Mouse (Mus musculus): ENCODE measurements around the gene Agfg1. TPM values are rescaled to one million over a fixed set of nuclear protein-coding genes. Genes with fewer than 3 reads are reported as not detected.
"Not testable (repeated sequence)": the region's sequence is repeated elsewhere in the genome, so short reads cannot be mapped to it uniquely, and the experiment has no call there.

The Agfg1 gene
- polyA plus RNA-seq, 1 experiment, result 26.9 TPM

DNA sequence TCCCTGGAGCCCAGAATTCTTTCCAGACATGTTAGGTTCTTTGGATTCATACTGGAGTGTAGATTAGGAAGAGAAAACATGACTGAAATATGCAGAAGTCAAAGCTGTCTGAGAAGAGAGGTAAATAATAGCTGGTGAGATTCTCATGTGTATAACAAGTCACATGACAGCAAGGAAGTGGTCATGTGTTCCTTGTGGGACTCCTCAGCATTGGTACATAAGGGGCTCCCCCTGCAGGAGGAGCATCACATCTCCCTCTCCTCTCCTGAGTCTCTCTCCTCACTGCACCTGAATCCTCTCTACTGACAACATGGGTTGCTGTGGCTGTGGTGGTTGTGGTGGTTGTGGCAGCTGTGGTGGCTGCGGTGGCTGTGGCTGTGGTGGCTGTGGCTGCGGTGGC, 106.7 kb downstream of the Agfg1 start:
- not testable (repeated sequence) for H3K79me3 ChIP-seq (ENCODE audit: low read depth); H3K79me2 ChIP-seq (ENCODE audit: control insufficient read depth, insufficient read depth); H3K27me3 ChIP-seq (ENCODE audit: control insufficient read depth, insufficient read depth, insufficient read length); H3K36me3 ChIP-seq (ENCODE audit: control insufficient read depth, insufficient read depth); H3K4me3 ChIP-seq (ENCODE audit: insufficient read depth, poor library complexity, severe bottlenecking); H3ac ChIP-seq (ENCODE audit: control insufficient read depth, insufficient read length, low read depth)

DNA sequence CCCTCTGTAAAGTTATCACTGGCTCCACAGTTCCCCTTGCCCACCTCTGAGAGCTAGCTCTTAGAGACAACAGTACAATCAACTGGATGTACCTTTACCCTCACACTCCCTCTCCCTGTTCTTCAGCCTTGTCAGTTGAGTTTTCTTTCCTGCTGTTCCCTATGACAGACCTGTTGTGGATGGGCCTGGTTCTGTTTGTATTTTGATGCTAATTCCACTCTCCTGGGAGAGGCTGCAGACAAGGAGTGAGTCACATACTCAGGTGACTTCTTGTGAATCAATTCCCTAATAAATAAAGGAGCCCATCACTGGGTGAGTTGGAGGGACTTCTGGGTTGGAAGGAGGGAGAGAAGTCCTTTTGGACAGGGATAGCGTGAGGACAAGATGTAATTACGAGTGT, 109.3 kb downstream of the Agfg1 start:
- no peak for TF ChIP-seq MYOG (IDR thresholded peaks at IDR 0.05; ENCODE audit: control insufficient read depth, extremely low read depth, insufficient read length)
- TF ChIP-seq MAX (IDR thresholded peaks at IDR 0.05), result no peak
- TF ChIP-seq CTCF (IDR thresholded peaks at IDR 0.05; ENCODE audit: control insufficient read depth, insufficient read depth, insufficient read length), result no peak
- Histone ChIP-seq H3K36me3 (ENCODE audit: control insufficient read depth, insufficient read depth) (no peaks in the 10 kb centered on the region), H3K4me3 (ENCODE audit: insufficient read depth, poor library complexity, severe bottlenecking) (no peak overlapping the region), H3ac (ENCODE audit: control insufficient read depth, insufficient read length, low read depth) (no peak overlapping the region), H3K79me2 (ENCODE audit: control insufficient read depth, insufficient read depth) (no peaks in the 10 kb centered on the region), H3K27me3 (ENCODE audit: control insufficient read depth, insufficient read depth, insufficient read length) (no peaks in the 10 kb centered on the region), H3K79me3 (ENCODE audit: low read depth) (no peaks in the 10 kb centered on the region)

Small RNA genes within 50 kb of the gene (microRNA-seq; reads per million reads assigned to microRNA genes)
- not detected for gene Gm22396 (ENCODE audit: borderline microRNAs expressed)

Other genes with a start within 250 kb of the Agfg1 start
- 80.6 TPM for gene Mff, start 114.6 kb upstream of the Agfg1 start, polyA plus RNA-seq (2012; fragmentation: generic; extraction: Trizol)
- gene Tm4sf20, start 71.0 kb upstream of the Agfg1 start, polyA plus RNA-seq (2012; fragmentation: generic; extraction: Trizol), result not detected
- gene Gm47791, start 68.2 kb upstream of the Agfg1 start, polyA plus RNA-seq (2012; fragmentation: generic; extraction: Trizol), result not detected
- 0.12 TPM for gene A030005L19Rik, start 73.8 kb downstream of the Agfg1 start, polyA plus RNA-seq (2012; fragmentation: generic; extraction: Trizol)
- gene A030014E15Rik, start 85.4 kb downstream of the Agfg1 start, polyA plus RNA-seq (2012; fragmentation: generic; extraction: Trizol), result not detected
- not detected for gene Gm6217, start 91.9 kb downstream of the Agfg1 start, polyA plus RNA-seq (2012; fragmentation: generic; extraction: Trizol)
- gene A030003K21Rik, start 103.9 kb downstream of the Agfg1 start, polyA plus RNA-seq (2012; fragmentation: generic; extraction: Trizol), result not detected
- not detected for gene Gm7544, start 116.5 kb downstream of the Agfg1 start, polyA plus RNA-seq (2012; fragmentation: generic; extraction: Trizol)
- not detected for gene Gm47955, start 120.8 kb downstream of the Agfg1 start, polyA plus RNA-seq (2012; fragmentation: generic; extraction: Trizol)
- gene Gm47959, start 161.1 kb downstream of the Agfg1 start, polyA plus RNA-seq (2012; fragmentation: generic; extraction: Trizol), result not detected
- not detected for gene Slc19a3, start 199.0 kb downstream of the Agfg1 start, polyA plus RNA-seq (2012; fragmentation: generic; extraction: Trizol)
- not detected for gene Krtap28-10, start 203.0 kb downstream of the Agfg1 start, polyA plus RNA-seq (2012; fragmentation: generic; extraction: Trizol)
- gene Gm47969, start 205.4 kb downstream of the Agfg1 start, polyA plus RNA-seq (2012; fragmentation: generic; extraction: Trizol), result not detected
- not detected for gene A030005K14Rik, start 219.9 kb downstream of the Agfg1 start, polyA plus RNA-seq (2012; fragmentation: generic; extraction: Trizol)
- not detected for gene Krtap28-13, start 221.4 kb downstream of the Agfg1 start, polyA plus RNA-seq (2012; fragmentation: generic; extraction: Trizol)